Mouse (Mus musculus) neural tube, embryonic 10.5 days (tissue): ENCODE measurements around the gene Cwf19l2.
"Not testable (repeated sequence)": the region's sequence is repeated elsewhere in the genome, so short reads cannot be mapped to it uniquely, and the experiment has no call there.

Experiments used
- DNase-seq: peaks from one replicate; pipeline ENCODE4 v3.0.0-alpha.2; 2017; ENCODE audit warnings: low spot score; ENCODE audit errors: extremely low spot score

Gene Cwf19l2

DNA sequence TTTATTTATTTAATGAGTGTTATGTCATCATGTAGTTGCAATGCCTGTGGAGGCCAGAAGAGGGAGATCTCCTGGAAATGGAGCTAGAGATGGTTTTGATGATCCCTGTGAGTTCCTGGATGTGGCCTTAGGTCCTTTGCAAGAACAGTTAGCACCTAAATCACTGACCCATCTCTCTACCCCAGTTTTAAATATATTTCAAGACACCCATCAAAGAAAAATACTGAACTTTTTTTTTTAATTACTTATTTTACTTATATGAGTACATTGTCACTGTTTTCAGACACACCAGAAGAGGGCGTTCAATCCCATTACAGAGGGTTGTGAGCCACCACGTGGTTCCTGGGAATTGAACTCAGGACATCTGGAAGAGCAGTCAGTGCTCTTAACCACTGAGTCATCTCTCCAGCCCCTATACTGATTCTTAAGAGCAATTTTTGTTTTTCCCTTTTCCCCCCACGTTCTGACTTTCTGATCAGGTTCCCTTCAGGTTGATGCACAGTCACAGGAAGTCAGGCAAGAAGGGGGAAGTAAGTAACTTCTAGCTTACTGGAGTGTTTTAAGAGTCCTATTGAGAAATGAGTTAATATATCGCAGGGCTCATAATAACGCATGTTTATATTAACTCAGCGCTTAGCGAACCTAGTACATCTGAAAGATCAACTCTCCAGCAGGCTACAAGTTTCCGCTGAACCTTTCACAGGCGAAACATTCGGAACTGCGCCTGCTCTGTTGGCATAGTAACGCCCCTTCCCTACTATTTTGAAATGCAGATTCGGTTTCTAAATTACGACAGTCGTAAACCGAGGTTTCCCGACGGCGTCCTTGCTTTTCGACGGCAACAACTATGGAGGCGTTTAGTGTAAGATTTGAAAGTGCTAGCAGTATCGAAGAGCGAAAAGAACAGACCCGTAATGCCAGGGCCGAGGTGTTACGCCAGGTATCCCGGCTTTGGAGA, at the start of gene Cwf19l2:
Cwf19l2 (plus strand) TSS at position 342 of the 958 bp plus-strand sequence.
- DNase-seq = peak; percentile 68

DNA sequence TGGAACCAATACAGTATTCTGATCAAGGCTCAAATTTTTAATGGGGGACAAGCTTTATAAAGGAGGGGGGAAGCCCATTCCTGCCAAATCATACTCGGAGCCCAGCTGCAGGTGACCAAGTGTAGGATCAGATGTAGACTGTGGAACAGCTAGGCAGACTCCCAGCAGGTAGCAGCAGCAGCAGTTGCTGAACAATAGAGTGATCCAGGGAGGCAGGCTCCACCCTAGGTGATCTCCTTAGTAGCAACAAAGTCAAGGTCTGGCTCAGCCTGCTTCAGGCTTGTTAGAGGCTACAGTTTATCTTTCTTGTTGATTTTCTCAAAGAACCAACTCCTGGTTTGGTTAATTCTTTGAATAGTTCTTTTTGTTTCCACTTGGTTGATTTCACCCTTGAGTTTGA, 27.1 kb upstream of the Cwf19l2 start:
- DNase-seq = not testable (repeated sequence)

DNA sequence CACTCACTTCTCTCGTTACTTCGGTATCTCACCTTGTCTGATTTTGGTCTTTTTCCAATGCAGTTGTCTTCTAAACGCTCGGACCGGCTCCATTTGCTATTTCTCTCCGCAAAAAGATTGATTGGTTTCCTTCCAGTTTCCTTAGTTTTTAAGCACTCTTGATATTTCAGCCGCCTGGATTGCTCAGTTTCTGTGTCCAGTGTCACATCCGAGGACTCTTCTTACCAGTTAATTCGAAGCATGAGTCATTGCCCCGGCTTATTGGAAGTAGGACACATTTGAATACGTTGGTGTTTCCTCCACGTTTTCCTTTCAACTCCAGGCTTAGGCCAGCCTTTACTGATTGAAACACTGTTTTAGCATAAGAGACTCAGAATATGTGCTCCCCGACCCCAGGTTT, 980 bp downstream of the Cwf19l2 start:
- peak; percentile 30 for DNase-seq

DNA sequence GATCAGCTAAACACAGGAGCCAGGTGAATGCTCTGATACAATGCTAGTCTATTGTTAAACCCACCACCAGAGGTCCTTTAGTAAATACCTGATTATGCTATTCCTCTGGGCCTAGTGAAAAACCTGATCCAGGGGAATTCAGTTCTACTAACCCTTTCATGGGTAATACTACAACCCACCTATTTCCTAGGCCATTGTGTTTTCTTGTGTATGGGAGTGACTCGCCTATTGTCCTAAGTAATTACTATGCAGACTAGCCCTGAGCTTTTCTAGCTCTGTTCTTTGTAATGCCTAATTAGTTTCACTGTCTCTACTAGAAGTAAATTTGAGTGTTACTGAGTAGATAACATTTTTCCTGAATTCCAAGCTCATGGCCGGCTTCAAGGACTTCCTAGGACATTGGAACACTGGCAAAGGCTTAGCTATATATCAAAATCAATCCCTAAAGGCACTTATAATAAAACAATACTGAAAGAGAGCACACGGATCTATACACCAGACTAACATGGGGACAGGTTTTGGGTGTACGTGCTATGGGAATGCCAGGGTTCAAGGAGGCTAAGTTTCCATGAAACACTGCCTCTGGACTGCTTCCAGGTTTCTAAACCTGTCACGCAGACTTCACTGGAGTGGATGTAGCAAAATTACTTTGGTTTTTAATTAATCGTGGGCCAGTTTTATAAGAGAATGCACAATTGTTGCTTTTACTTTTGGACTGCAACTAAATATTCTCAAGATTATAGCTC, 36.3 kb downstream of the Cwf19l2 start:
- not testable (repeated sequence) for DNase-seq

DNA sequence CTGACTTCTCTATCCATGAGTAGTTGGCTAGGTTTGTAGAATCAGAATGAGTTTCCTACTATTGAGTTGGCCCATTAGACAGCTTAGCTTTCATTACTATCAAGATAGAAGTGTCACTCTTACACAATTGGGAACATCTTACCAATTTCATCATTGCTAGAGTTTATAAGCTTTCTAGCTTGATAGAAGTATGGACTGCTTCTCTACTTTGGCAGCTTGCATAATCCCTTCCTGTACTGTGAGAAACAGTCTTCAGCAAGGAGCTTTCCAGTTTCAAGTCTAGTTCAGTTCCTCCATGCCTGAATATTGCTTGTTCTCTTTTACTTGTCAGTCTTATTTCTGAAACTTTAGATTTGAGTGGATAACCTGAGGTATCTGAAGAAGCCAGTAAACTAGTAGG, 68.5 kb downstream of the Cwf19l2 start:
- DNase-seq = no peak

DNA sequence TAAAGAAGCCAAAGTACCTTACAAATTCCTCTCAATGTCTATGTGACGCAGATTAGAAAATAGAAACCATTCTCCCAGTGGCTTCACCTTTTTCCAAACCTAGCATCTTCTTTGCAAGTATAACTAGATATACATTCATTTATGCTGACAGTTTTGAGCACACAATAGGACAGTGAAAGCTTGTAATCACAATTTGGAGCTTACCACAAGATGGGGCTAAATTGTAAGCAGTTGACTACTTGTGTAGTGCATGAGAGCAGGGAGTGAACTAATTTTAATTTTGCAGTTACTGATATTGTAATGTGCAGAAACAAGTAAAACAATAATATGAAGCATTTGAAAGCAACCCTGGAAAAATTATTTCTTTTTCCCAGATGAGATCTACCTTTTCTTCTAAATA, 115.3 kb downstream of the Cwf19l2 start:
- no peak for DNase-seq

DNA sequence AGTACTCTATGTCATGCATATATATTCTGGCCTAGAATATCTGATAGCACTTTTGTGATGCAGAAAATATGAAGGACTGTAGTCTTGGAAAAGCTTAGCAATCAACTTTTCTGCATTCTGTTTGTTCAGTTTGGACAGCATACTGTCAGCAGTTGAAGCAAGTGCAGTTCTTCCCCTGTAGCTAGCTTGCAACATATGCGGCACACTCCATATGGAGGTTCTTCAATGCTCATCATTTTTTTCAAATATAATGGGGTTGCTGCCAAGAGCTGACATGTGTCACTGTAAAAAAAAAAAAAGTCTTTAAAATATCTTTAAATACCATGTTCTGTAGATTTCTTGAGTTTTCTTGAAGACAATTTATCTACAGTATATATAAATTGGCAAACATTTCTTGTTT, 115.8 kb downstream of the Cwf19l2 start:
- no peak for DNase-seq

DNA sequence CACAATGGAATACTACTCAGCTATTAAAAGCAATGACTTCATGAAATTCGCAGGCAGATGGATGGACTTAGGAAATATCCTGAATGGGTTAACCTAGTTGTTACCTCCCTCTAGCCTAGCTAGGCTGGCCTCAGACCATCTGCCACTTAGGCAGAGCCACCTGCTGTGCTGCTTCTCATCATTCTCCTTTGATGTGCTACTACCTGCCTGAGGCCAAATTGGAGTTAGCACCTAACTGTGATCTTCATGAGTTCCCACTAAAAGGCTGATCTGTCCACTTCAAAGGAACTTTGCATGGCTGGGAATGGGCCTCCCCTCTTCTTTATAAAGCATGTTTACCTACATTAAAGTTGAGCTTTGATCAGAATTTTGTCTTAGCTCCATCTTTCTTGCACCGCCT, 117.6 kb downstream of the Cwf19l2 start:
- no peak for DNase-seq
